Mouse (Mus musculus) gastrocnemius, adult 18-20 months (tissue): Measurements from ENCODE around the gene Dmrtc2. TPM values are rescaled to one million over a fixed set of nuclear protein-coding genes. Genes with fewer than 3 reads are reported as not detected.
"Not testable (repeated sequence)": the region's sequence is repeated elsewhere in the genome, so short reads cannot be mapped to it uniquely, and the experiment has no call there.

Source experiments
- DNase-seq: peaks from one replicate; pipeline ENCODE4 v3.0.0; 2021; ENCODE audit warnings: low spot score
- total RNA-seq, 2 experiments: library from RNA; stranded (reverse); gene quantifications; 2 replicates each; pipeline ENCODE4 v1.2.3; 2021

Dmrtc2 gene
- total RNA-seq, 2 experiments from 2014 or later, result not detected

DNA sequence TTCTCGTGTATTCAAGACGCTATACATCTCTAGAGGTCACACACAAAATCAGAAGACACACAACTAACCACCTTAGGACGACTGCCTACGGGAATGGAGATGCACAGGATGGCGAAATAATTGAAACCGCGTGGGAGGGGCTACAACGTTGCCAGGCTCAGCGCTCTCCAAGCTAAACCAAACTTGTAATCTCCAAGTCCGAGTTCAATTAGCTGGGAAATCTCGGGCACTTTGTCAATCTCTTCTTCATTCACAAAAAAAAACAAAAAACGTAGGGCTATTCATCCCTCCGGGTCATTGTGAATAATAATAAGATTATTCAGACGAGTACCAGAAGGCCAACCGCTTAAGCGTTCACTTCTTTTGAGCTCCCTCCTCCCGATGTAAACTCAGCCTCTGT is 777 bp upstream of the Dmrtc2 start:
- no peak for DNase-seq

DNA sequence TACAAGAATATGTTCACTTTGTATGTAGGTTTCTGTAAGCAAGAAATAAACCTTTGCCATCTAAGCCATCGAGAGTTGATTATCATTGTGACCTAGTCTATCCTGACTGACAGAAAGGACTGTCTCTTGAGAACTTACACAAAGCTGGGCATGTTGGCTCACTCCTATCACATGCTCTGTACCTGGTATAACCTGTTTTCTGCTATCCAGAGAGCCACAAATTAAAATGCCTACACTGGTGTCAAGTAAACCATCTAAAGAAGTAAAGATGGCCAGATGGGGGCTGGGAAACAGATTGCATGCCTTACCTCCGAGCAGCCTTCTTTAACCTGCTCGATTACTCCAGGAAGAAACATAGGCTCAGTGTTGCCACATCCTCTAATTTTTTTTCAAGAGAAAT is 7.7 kb downstream of the Dmrtc2 start:
- no peak for DNase-seq

DNA sequence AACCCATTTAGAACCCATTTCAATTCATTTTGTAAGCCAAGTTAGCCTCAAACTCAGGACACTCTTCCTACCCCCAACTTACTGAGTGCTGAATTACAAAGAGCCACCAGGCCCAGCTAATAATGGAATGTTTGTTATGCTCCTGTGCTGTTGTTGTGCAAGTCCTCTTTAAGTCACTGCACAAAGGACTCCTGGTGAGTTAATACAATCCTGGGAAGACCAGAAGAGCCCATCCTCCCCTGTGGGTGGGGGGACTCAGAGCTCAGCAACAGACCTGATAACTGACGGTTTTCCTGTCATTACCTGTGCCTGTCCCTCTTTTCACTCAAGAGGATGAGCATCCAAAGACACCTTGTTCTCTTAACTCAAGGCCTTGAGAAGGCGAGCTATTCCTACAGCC is 9.8 kb downstream of the Dmrtc2 start:
- DNase-seq, result no peak

- no peak for DNase-seq
These were observed 12.8 kb downstream of the Dmrtc2 start for GRCm38 (mm10) chr7:24882416-24883199.

- DNase-seq, result peak; percentile 99
These were observed 14.2 kb downstream of the Dmrtc2 start, which contains the start of gene Rps19 for GRCm38 (mm10) chr7:24883896-24884692. Gene Rps19, plus strand, starts transcription at chr7:24884371.

DNA sequence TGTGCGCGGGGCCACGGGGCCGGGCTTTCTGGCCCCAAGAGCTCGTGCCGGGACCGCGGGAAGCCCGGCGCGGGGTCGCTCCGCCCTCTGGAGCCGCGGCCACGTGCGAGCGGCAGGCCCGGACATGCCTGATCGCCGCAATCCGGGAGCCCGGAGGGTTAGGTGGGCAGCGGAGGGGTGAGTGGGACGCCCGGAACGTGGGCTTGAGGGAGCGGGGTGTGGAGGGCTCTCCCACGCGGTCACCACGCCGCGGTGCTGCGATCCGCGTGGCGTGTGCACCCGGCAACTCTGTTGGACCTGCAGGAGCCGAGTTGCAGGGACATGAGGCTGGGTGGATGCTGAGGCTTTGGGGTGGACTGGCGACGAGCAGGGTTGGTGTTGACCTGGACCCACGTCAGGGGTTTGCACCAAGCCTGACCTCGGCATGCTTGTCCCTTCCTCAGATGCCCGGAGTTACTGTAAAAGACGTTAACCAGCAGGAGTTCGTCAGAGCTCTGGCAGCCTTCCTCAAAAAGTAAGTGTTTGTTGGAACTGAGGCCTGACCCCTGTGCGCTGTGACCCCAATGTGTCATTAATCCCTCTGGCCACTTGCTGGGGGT is 14.9 kb downstream of the Dmrtc2 start:
- no peak for DNase-seq

DNA sequence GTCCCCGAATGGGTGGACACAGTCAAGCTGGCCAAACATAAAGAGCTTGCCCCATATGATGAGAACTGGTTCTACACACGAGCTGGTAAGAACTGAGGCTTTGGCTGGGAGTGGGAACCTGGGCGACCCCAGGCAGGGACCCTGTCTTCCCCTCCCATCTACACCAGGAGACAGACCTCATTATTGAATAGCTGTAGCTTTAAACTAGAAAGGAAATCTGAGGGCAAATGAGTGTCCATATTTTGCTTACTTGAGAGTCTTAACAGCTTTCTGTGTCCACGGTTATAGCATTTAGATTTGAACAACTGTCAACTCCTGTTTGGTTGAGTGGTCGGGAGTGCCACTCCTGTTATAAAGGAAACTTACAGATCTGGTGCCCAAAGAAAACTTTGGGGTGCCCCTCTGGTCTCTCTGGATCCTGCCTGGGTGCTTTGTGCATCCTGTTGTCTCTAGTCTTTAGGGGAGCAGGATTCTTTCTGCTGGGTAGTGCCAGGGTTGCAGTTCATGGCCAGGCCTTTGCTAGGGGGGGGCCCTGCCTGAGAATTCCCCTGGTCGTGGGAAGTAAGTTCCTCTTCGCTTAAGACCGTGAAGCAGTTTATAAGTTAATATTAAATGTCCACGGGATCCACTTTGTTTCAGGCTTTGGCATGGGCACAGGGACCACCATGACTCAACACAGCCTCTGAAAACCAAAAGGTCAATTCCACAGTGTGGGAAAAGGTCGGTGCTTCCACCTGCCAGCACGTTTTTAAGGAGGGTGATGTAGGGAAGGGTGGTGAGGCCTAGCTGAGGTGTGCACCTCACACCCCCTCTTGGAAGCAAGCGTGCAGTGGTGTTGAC is 15.8 kb downstream of the Dmrtc2 start:
- DNase-seq, result no peak

GRCm38 (mm10) chr7:24886308-24886633 is 16.4 kb downstream of the Dmrtc2 start:
- no peak for DNase-seq

GRCm38 (mm10) chr7:24887096-24887495 is 17.2 kb downstream of the Dmrtc2 start:
- no peak for DNase-seq

- no peak for DNase-seq
These were observed 19.8 kb downstream of the Dmrtc2 start for GRCm38 (mm10) chr7:24889431-24890220.

DNA sequence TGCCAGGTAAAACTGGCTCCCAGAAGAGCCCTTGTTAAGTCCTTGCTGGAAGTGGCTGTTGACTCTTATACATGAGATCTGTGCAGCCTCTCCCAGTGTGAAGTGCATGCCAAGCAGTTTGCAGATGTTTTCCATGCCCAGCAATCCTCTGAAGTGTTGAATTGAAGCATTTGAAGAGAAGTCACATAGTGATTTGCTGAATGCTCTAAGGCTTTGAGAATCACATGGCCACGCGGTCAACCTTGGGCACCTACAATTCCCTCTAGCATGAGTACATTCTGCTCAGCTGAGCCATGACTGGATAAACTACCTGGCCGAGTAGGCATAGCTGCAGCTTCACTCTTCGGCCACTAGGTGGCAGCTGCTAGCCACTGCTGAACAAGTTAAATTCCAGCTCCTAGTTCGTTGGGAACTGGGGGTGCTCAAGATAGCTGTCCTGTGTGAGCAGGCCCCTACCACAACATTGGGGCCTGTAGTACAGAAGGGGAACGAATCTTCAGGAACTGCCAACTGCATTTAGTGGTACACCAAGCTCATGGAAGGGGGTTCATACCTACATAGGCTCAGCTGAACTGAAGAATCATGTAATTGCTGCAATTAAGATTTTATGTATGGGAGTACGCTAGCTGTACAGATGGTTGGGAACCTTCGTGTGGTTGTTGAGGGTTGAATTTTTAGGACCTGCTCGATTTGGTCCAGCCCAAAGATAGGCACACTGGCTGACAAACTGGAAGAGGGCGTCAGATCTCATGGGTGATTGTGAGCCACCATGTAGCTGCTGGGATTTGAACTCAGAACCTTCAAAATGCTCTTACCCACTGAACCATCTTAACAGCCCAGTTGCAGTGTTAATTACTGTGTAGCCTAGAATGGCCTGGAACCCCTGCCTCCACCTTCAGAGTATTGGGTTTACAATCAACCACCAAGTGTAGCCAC is 20.7 kb downstream of the Dmrtc2 start:
- DNase-seq, result peak; percentile 75

DNA sequence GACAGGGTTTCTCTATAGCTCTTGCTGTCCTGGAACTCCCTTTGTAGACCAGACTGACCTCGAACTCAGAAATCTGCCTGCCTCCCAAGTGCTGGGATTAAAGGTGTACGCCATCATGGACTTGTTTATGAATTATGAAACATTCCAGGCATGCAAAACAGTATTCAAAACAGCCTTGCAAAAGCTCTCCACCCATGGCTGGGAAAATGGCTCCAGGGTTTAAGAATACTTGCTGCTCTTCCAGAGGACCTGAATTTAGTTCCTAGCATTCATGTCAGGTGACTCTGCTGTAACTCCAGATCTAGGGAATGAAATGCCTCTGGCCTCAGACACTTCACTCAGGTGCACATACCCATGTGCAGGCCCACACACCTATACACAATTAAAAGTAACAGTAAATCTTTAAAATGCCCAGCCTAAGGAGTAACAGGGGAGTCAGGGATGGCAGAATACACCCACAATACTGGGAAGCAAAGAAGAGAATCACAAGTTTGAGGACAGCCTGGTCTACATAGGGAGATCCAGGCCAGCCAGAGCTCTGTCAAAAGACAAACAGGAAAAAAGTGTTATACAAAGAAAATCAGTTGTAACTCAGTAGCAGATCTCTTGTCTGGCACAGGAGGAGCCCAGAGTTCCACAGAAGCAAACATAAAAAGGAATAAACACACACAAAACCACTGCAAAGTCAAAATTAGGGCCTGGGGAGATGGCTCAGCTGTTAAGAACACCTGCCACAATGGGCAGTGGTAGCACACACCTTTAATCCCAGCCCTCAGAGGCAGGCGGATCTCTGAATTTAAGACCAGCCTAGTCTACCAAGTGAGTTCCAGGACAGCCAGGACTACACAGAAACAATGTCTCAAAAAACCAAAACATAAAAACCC is 21.6 kb downstream of the Dmrtc2 start:
- DNase-seq, result no peak

GRCm38 (mm10) chr7:24892125-24892583 is 22.3 kb downstream of the Dmrtc2 start:
- no peak for DNase-seq

GRCm38 (mm10) chr7:24895749-24896148 is 25.9 kb downstream of the Dmrtc2 start:
- not testable (repeated sequence) for DNase-seq

DNA sequence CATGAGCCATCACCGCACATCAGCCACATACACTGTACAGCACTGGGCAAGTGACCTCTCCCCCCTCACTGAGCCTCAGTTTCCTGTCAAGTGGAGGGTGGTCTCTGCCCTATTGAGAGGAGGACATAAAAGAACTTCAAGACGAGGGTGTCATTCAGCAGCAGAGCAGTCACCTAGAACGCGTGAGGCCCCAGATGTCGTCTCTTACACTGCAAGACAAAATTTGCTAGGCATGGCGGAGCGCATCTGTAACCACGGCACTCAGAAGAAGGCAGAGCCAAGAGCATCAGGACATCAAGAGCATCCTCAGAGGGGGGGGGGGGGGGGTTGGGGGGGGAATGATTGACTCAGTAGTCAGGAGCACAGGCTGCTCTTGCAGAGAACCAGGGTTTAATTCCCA is 26.4 kb downstream of the Dmrtc2 start:
- DNase-seq, result no peak

DNA sequence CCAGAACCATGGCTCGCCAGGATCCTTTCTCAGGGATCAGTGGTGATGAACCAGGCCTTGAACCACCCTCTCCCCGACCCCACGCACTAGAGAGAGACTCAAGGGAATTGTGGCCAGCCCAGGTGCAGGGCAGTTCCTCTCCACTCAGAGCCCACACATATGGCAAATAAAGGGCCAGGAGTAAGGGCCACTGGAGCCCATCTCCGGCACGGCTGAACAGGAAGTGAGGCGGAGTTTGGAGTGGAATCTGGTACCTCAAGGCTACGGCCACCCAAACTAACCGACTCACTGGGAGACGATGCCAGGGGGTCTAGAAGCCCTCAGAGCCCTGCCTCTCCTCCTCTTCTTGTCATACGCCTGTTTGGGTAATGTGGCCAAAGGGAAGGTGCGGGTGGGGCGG is 27.4 kb downstream of the Dmrtc2 start, which contains the start of gene Cd79a:
TSS of gene Cd79a (plus strand) at position 158 of the 400 bp plus-strand sequence.
- no peak for DNase-seq

- DNase-seq, result no peak
These were observed 28.1 kb downstream of the Dmrtc2 start for GRCm38 (mm10) chr7:24897959-24898358.

DNA sequence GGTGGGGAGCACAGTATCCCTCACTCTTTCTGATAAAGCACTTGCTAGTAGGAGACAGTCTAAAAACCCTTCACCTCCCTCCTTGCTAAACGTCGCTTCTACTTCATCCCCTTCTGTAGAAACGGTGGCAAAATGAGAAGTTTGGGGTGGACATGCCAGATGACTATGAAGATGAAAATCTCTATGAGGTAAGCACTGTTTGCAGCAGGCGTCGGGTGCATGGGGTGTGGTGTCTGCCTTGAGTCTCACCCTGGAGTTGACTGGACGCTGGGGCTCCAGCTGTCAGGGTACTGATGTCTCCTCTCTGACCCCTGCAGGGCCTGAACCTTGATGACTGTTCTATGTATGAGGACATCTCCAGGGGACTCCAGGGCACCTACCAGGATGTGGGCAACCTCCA is 31.3 kb downstream of the Dmrtc2 start:
- DNase-seq, result no peak
